Mouse (Mus musculus): ENCODE measurements at regions not wholly inside any gene's neighbourhood (a gene's known extent, or its start where the extent isn't known, plus 50 kb on each side); places are given as distances from the start of the nearest gene placed in this dataset.

DNA sequence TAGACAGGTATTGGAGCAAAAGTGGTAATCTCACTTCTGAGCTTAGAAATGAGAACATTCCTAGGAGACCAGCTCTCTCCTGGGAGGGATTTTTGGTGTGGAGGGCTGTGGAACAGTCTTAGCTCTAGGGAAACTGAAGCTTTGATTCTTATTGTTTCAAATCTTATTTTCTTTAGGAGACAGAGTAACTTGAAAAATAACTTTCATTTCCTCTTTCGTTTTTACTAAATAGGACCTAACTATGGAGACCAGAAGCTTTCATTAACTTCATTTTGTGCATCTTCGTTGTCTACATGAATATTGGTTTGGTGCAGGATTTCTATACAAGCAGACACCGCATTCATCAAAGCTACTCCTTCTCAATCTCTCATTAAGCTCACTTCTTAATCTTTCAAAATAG, 1010.5 kb upstream of the Msl3l2 start:
- no peak for DNase-seq (ENCODE audit: low read depth, low spot score)

DNA sequence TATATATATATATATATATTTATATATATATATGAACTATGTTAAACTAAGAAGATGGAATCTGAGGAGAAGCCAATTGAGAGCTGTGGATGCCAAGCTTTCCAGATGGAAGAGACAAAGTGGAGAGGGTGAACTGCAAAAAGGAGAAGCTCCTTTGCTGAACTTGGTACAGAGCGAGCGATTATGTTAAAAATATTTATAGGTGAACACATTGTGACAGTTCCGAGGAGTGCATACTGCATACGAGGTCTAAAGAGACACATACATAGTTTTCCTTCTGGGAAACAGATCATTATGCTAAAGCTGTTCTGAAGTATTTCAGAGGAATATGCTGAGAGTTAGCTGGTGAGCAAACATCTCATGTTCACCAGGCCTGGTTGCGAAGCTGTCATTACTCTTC, 1009.5 kb upstream of the Msl3l2 start:
- DNase-seq (ENCODE audit: low read depth, low spot score), result no peak

DNA sequence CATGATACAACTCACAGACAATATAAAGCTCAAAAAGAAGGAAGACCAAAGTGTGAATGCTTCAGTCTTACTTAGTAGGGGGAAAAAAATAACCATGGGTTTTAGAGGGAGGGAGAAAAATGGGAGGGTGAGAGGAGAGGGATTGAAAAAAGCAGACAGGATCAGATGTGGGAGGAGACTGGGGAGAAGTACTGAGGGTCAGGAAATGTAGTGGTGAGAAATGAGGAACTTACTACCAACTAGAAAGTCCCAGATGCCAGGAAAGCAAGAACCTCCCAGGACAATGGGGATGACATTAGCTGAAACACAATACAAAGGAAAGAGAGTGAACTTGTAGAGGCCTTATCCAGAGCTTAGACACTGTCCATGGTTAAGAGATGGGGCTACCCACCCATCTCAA, 1008.4 kb upstream of the Msl3l2 start:
- no peak for DNase-seq (ENCODE audit: low read depth, low spot score)

DNA sequence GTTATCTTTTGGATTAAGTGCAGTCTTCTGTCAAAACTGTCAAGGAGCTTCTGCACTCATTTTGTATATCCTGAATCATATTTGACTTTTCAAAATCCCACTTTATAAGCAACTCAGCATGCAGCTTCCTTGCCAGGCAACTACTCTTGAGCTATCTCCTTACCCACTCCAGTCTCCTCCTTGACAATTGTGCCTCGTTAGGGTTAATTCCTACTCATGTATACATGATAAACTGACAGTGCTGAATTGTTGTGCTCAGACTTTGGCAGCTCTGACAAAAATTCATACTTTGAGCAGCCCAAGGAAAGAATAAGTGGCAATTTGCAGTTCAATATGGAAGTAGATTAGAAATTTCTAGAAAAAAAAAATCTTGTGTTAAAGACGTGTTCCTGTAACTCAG, 994.5 kb upstream of the Msl3l2 start:
- DNase-seq (ENCODE audit: low read depth, low spot score), result no peak

DNA sequence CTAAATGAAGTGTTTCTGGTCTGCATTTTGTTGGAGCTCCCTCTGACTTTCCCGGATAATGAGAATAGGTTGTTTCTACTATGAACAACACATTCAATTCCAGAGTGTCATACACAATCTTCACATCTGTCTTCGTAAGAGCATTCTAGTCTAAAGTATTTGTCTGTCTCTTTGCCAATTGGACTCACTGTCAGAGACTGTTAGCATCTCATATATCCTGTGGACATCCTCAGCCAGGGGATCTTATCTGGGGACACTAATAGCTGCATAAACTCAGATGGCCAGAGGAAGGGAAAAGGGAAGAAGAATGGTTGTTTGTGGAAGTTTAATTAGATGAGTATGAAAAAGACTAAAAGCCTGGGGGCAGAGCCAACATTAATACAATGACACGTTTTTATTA, 958.5 kb upstream of the Msl3l2 start:
- DNase-seq (ENCODE audit: low read depth, low spot score), result no peak

DNA sequence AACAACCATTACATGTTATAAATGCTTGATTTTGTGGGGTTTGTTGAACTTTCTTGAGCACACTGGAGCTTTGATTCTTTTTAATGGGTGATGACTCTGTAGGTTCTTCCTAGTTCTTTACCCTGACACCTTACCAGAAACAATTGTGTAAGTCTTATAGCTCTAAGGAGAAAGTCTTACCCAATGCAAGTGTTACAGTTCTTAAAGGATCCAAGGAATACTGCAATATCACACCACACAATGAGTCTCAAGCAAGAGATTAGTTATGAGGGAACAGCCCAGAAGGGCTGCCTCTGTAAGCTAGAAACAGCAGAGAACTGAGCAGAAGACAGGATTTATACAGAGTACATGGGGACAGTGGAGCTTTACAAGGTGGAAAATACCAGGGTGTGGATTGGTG, 914.5 kb upstream of the Msl3l2 start:
- no peak for DNase-seq (ENCODE audit: low read depth, low spot score)

DNA sequence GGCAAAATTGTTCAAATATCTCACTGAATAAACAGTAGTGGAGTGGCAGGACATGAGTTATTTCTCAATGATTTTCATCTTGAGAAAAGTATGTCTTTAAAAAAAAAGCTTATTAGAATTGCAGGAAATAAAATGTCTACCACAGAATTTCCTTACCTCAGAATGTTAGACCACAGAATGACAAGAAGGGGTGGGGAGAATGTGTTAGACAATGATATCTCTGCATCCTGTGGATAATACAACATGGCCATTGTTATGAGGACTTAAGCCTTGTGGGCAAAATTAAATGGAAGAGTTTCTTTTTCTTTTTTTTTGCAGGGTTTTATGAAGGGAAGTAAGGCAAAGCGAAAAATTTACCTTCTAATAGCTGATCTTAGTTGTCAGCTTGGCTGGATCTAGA, 912.6 kb upstream of the Msl3l2 start:
- no peak for DNase-seq (ENCODE audit: low read depth, low spot score)

DNA sequence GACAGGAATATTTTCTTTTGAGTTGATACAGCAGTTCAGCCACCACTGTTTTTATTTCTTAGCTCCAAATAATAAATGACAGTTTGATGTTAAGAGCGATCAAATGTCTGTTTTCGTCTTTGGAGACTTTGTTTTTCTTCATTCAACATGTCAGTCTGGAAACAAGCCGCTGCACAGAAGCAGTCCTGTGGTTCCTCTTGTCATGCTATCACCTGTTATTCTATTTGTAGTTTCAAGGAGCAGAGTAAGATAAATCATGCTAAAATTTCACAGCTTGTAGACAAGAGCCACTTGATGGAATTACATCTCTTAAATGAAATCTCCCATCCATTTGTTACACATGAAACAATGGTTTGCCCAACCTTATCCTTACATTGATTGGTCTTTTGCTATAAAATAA, 911.5 kb upstream of the Msl3l2 start:
- no peak for DNase-seq (ENCODE audit: low read depth, low spot score)

DNA sequence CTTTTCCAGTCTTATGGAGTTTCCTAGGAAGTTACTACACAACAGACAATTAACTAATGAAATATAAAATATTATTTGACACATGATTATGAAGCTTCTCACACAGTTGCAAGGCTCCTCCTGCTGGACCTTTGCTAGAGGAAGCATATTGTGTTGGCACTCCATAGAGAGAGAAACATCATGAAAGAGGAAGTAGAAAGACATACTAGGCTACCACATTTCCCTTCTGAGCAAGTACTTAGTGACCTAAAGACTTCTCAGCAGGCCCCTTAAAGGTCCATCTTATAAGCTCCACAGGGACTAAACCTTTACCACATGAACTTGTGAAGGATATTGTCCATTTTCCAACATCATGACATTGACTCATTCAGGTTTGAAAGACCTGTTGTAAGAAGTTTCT, 869.6 kb upstream of the Msl3l2 start:
- DNase-seq (ENCODE audit: low read depth, low spot score), result no peak

DNA sequence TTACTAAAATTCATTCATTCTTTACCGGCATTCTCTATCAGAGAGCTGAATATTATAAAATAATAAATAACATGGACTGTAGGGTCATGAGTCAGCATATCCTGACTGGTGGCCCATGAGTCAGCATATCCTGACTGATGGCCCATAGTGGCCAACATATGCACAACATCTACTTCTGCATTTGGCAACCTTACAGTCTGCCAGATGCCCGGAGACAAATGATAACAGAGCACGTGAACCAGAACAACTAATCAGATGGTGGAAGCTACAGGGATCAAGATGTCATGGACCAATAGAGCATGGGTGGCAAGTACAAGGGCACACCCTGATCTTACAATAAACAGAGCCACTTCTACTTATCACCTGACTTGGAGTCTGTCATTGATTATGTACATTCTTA, 849.4 kb upstream of the Msl3l2 start:
- no peak for DNase-seq (ENCODE audit: low read depth, low spot score)

DNA sequence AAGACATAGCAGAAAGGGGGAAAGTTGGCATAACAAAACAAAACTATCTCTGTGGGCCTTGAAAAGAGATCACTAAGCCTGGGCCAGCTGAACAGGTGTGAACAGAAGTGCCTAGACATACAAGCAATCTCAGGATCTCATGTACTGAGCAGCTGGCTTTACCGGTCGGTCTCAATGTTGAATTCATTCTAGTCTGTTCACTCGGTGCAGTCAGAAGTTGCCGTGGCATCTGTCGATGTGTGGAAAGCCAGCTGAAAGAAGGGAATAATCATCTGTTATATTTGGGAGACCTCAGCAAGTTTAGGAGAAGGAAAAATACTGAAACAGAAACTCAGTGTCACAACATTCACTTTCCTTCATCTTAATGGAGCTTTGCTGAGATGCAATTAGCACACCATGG, 806.6 kb upstream of the Msl3l2 start:
- DNase-seq (ENCODE audit: low read depth, low spot score), result no peak

DNA sequence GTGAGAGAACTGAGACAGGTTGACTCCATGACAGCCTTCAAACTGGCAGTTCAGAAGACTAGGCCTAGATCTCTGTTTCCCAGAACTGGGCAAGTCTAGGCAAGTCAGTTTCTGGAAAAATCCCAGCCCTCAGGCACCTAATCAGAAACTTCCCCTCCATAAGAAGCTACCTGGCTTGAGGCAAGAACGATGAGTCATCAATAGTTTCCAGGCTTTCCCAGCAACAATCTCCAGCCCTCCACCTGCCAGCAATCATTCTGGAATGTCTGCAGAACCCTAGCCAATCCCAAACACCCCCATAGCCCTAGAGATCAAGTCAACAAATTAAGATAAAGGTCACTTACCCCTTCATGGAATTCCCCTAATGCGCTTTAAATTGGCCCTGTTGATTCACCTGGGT, 772.9 kb upstream of the Msl3l2 start:
- DNase-seq (ENCODE audit: low read depth, low spot score), result peak; percentile 9

DNA sequence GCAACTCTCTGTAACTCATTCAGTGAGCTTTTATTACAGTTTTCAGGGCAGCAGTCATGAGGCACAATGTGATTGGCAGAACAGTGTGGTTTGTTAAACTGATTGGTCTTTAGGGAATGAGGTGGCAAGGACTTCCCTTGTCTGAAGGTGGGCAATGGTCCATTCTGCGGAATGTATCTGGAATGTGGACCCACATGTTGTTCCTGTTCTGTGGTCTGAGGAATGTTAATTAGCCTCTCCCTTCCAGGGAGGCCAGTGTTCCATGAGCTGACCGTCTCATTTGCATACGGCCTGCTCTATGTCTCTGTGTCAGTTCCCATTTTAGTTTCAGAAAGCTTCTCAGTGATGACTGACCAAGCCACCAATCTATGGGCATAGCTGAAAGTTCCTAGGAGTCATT, 770.7 kb upstream of the Msl3l2 start:
- DNase-seq (ENCODE audit: low read depth, low spot score), result peak; percentile 4

DNA sequence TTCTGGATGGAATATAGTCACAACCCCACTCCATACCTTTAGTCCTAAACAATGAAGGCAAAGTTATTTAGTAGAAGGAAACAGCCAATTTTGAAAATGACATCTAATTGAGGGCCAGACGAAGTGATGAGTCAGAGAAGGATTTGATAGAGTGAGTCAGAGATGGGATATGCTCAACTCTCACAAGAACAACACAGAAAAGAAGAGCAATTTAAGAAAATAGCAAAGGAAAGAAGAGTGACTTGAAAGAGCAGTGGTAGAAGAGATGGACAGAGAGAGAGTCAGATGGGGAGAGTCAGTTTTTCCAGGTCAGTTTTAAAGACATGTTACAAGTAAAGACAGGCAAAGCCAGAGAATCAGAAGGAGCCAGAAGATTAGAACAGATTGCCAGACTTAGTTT, 758.6 kb upstream of the Msl3l2 start:
- no peak for DNase-seq (ENCODE audit: low read depth, low spot score)

All from R1 (cell line).